Mouse (Mus musculus) heart, adult 2 months (tissue): ENCODE measurements around the gene Svop.

Experiments
- CTCF ChIP-seq: fragments of 200-600 bp; IDR thresholded peaks from 2 replicates; pipeline ENCODE4 v1.8.1; 2022; ENCODE audit warnings: antibody characterized with exemption, mild to moderate bottlenecking, moderate library complexity
- POLR2A ChIP-seq: fragments of 200-500 bp; IDR thresholded peaks from 2 replicates; pipeline ENCODE4 v1.6.1; 2011; ENCODE audit warnings: mild to moderate bottlenecking, low read depth, low read length, control low read depth; ENCODE audit not compliant: insufficient read depth

- TF ChIP-seq POLR2A (no peak), CTCF (peak; percentile 33)
Measured at GRCm38 (mm10) chr5:113990593-113990992, 100.8 kb downstream of the Svop start.
